Mouse (Mus musculus): Measurements from ENCODE around the gene Kcnk2. TPM values are rescaled to one million over a fixed set of nuclear protein-coding genes. Genes with fewer than 3 reads are reported as not detected.
"Not testable (repeated sequence)": the region's sequence is repeated elsewhere in the genome, so short reads cannot be mapped to it uniquely, and the experiment has no call there.

The Kcnk2 gene
- total RNA-seq, 2 experiments from 2014 or later = 1.6 to 2.1 TPM

DNA sequence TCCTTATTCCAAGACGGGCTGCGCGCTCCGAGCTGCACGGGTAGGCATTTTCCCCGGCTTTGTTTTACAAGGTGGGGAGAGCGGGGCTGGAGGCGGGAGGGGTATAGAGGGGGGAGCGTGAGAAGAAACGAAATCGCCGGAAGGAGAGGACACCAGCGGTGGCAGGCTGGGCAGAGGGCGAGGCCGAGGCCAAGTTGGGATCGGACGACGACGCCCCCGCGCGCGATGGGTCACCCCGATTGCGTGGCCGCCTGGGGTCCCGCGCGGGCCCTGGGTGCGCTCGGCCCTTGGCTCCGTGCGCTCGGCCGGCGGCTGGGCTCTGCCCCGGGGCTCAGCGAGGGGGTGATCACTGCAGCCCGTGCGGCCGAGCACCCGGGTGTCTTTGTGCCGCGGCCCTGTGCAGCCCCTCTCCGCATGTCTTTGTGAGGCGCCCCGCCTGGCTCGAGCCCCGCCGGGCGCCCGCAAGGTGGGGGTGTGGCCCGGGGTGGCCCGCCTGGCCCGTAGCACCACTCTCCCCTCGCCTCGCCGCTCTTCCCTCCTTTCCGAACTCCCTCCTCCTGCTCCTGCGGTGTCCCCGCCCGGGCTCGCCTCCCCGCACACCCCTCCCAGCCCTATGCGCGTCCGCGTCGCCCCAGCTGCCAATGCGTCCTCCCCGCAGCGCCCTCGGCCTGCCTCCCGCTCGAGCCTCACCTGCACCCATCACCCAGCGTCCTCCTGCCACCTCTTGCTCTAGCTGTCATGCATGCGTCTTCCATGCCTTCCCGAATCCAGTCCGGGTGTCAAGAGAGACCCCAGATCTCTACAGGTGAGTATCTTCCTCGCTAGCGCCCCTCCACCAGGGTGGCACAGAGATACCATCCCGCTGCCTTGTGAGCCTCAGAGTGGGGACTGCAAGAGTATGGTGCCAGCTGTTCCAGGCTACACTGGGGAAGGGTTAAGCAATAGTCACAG is 58.5 kb downstream of the Kcnk2 start:
- intact Hi-C loops (cut with DNase I) = no loop called here
- no peak for DNase-seq (ENCODE audit: low spot score)

DNA sequence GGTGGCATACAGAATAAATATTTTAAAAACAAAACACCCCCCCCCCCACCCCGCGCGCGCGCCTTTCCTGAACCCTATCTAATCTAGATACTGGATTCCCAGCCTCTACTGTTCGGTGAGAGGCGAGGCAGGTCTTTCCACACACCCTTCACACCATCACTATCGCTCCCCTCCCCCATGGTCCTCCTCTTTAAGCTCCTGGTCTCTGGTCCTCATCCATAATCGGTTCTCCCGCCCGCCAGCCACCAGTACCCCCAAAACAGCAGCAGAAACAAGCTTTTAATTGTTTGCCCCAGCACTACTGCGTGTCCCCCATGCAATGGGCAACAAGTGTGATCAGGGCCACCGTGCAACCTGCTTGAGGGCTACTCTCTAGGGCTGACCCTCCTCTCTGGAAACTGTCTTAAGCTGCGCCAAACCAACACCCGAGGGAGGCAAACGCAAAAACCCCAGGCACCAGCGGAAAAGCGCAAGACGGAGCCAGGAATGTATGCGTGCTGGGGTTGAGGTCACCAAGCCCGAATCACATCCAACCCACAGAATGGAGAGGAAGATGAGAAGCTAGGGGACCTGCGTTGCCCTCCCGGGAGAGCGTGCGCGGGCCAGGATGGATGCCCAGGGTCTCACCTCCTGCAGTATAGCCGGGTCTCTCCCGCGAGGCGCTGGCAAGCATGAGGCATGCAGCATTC is 59.5 kb downstream of the Kcnk2 start:
- intact Hi-C loops (cut with DNase I) = no loop called here
- DNase-seq (ENCODE audit: low spot score) = no peak

DNA sequence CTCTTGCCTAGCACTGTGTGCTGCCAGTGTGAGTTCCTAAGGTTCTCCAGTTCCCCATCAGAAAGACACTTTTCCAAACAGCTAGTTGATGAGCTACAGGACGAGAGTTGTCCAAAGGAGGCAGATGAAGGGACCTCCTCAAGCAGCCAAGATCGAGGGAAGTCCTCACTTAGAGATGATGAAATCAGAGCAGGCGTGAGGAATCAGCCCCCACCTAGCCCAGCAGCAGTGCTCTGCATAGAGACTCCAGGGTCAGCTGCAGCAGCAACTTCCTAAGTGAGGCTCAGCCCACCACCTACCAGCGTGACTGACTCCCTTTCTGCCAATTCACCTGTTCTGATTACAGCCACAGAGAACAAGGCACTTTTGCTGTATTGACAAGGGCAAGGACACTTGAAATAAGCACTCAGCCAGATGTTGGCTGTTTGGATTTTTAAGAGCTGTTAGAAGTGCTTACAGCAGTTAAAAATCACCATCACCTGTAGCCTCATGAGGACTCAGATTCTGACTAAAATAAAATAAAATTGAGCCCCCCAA is 60.6 kb downstream of the Kcnk2 start:
- intact Hi-C loops (cut with DNase I) = no loop called here
- no peak for DNase-seq (ENCODE audit: low spot score)

DNA sequence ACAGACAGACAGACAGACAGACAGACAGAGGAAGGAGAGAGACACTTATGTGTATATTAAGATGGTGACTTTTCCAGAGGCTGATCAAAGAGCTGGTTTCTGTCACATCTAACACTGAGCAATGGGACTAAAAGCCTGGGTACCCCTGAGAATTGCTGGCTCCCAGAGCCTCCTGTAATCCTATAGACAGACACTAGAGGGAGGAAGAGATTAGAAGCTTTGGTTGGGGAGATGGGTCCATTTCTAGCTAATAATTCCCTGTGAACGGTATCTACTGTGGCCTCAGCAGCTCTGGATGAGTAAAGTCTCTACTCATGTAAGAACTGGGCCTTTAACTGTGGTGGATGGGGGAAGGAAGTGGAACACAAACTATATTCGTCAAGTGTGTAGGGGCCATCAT is 86.2 kb downstream of the Kcnk2 start:
- intact Hi-C loops (cut with DNase I) = loop anchor here (10.0 kb wide), 1 partner anchor 259 kb away; no protein-coding TSS in a partner anchor
- DNase-seq (ENCODE audit: low spot score) = no peak

DNA sequence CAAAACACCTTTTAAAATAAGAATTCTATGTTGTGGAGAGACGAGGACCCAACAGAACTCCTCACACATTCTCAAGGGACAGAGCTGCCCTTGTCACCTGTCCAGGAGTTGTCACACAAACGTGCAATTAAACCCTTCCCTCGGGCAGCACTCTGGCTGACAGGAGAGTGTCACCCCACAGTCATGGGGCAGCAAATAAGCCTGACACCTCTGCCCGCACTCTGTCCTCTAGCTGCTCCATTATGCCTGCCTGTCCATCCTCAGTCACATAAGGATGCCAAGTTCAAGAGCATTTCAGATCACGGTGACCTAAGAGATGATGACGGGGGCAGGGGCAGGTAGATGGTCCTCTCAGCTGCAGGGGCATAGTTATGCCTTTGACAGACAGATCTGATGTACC is 87.6 kb downstream of the Kcnk2 start:
- intact Hi-C loops (cut with DNase I) = loop anchor here (10.0 kb wide), 1 partner anchor 260 kb away; no protein-coding TSS in a partner anchor
- DNase-seq (ENCODE audit: low spot score) = no peak

DNA sequence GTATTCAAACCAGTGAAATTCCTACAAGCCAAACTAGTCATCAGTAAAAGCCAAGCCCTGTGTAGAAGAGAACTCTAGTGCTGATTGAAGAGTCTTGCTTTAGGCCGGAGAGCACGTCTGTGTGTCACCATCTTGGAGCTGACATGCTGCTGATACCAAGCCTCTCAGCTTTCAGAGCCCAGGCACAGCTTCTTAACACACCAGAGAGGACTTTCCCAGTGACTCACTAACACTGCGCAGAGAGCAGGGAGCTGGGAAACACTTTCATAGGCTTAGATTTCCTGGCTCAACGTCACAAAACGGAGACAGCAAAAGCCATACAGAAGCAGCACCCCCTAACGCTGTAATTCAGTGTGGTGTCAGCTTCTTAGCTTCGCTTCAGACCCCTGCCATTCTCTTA is 88.3 kb downstream of the Kcnk2 start:
- no peak for DNase-seq (ENCODE audit: low spot score)
- intact Hi-C loops (cut with DNase I) = loop anchor here (10.0 kb wide), 1 partner anchor 261 kb away; no protein-coding TSS in a partner anchor

DNA sequence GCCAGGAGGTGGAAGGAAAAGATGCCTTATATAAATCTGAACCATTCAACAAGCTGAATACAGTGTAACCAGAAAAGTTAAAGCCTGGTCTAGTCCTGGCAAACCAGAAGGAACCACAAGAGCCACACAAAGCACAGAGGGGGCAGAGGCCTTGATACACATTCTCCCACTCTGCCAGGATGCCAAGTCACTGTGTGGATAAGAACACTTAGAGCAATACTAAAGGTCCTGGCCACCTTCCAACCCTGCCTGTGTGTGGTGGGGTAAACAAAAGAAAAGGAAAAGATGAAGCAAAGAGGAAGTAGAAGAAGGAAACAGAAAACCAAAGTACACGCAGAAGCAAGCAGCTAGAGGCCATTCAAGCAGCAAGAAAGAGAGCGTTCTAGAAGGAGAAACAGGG is 91.9 kb downstream of the Kcnk2 start:
- no peak for DNase-seq (ENCODE audit: low spot score)
- intact Hi-C loops (cut with DNase I) = loop anchor here (10.0 kb wide), 1 partner anchor 265 kb away; no protein-coding TSS in a partner anchor

DNA sequence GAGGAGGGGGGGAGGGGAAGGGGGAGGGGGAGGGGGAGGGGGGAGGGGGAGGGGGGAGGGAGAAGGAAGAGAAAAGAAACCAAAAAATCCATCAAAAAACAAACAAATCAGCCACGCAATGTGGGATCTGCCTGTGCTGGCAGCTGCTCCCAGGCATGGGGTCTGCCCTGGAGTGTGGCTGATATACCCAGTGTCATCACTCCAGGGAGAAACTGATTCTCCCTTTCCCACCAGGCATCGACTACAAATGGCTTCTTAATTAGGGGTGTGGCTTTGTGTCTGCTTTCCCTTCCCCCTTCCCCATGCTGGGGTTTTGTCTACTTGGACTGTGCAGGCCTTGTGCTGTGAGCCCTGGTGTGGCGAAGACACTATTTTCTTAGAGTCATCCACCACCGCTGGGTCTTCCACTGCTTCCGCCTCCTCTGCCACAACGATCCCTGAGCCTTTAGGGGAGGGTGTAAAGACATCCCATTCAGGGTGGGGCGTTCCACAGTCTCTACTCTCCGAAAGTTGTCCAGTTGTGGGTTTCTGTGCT is 97.0 kb downstream of the Kcnk2 start:
- DNase-seq (ENCODE audit: low spot score) = no peak
- intact Hi-C loops (cut with DNase I) = no loop called here

DNA sequence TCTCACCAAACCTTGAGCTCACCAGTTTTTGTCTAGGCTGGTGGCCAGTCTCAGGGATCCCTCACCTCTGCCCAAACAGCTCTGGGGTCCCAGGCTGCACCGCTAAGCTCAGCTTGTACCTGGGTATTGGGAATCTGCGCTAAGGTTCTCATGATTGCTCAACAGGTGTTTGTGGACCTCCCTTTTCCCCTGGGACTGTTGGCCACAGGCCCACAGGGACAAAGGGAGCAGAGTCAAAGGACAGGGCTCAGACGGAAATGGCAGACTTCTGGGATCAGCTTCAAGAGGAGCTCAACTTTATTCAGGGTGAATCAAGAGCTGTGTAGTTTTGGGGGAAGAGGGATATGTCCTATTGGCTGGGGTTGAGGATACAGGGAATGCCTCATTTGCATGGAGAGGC is 99.1 kb downstream of the Kcnk2 start:
- DNase-seq (ENCODE audit: low spot score) = no peak
- intact Hi-C loops (cut with DNase I) = no loop called here

DNA sequence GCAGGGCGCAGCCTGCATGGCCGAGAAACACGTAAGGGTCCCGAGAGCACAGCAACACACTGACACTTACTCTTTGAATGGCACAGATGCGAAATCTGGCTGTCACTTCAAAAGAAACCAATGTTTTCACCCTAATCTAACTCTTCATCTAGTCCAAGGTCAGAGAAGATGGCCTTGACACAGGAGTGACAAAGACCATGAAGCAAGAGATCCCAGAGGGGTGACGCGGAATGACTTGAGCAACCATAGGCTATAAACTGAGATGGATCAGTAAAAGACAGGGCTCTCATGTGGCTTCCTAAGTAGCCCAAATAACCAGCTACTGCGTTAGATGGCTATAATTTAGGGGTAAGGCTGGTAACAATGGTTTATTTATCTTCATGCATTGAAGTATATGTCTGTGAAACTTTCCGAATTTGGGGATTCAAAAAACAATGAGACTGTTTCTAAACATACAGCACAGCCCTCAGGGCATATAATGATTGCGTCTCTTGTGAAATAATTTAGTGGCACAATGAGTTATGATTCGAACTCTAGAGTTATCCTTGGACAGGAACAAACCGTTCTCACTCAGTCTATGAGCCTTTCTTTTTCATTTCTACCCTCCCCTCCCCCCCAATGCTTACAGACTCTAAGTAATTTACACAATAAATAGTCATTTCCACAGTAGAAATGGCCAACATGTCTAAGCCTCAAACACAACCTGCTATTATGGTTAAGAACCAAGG is 108.2 kb downstream of the Kcnk2 start:
- no peak for DNase-seq (ENCODE audit: low spot score)
- intact Hi-C loops (cut with DNase I) = no loop called here

DNA sequence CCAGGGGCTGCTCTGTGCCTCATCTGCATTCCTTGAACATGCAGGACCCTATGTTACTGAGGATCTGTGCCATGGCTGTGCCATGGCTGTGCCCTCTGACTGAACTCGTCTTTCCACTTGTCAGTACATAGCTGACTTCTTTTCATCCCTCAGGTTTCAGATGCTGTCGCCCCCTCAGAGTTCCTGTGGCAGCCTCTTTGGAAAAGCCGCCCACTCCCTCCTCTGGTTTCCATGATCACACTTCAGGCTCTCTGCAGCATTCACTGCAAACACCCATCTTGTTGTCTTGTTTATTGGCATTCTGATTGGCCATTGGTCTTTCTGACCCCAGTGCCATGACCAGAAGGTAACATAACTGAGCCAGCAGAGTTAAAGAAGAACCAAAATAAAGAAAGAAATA is 111.2 kb downstream of the Kcnk2 start:
- DNase-seq (ENCODE audit: low spot score) = no peak
- intact Hi-C loops (cut with DNase I) = no loop called here

DNA sequence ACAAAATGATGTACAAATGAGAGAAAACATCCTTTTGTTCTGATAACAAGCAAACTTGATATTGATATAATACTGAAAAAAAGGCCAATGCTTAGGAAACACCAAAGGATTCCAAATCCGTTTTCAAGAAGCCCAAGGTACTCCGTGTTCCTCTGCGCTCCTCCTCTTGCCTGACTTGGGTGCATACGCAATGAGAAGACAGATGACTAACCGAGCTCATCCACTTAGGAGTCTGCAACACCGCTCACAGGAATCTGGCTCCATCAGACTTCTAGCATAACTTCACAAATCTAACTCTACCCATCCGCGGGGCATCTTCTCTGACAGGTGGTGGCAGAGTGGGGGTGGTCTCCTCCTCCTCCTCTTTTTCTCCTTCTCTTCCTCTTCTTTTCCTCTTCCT is 113.1 kb downstream of the Kcnk2 start:
- no peak for DNase-seq (ENCODE audit: low spot score)
- intact Hi-C loops (cut with DNase I) = no loop called here

DNA sequence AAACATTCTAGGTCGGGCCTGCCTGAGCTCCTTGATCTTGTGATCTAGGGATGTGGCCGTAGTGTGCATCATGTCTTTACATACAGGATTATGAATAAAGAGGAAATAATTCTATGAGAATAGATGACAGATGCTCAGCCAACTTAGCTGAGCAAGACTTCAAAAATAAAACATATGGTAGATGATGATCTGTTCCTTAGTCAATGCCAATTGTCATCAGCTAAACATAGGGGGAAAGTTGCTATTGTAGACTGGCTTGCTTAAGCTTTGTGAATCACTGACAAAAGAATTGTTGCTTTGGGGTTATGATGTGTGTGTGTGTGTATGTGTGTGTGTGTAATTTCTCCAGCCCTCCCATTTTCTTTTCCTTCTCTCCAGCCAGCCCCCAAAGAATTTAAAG is 129.8 kb downstream of the Kcnk2 start:
- intact Hi-C loops (cut with DNase I) = no loop called here
- no peak for DNase-seq (ENCODE audit: low spot score)

DNA sequence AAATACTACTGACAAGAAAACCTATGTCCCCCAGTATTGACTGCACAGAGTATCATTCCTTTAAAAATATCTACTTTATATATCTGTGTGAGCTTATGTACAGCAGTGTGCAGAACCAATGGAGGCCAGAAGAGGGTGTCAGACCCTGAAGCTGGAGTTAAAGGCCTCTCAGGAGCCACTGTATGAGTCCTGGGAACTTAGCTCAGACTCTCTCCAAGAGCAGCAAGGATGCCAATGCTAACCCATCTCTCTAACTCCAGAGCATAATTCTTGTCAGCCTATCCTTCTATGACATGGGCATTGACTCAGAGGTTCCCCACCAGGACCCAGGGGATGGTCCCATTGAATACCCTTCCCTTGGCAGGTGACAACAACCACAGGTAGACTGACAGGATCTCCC is 148.4 kb downstream of the Kcnk2 start:
- intact Hi-C loops (cut with DNase I) = no loop called here
- no peak for DNase-seq (ENCODE audit: low spot score)

DNA sequence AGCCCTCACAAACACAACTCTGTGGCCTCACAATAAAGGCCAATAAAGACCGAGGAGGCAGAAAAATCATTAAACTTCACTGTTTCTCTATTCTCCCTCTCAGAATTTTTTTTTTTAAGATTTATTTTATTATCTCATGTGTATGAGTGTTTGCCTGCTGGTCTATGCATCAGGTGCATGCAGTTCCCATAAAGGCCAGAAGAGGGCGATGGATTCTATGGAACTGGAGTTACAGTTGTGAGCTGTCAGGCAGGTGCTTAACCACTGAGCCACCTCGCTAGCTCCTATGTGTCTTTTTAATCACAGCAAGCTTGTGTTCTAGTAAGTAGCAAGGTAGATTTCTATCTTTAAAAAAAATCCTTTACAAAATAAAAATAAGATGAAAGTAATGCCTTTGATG is 148.9 kb downstream of the Kcnk2 start:
- intact Hi-C loops (cut with DNase I) = no loop called here
- DNase-seq (ENCODE audit: low spot score) = no peak

DNA sequence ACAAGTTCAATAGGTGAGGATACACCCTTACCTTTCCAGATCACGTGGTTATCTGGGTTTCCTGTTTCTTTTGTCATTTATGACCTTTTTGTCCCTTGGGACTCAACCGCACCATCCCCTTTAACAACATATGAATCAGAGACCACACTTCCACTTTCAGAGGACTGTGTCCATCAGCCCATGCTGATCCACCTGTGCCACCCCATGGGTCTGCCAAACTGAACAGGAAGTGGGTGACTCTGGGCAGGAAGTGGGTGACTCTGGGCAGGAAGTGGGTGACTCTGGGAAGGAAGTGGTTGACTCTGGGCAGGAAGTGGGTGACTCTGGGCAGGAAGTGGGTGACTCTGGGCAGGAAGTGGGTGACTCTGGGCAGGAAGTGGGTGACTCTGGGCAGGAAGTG is 158.9 kb downstream of the Kcnk2 start:
- DNase-seq (ENCODE audit: low spot score); intact Hi-C loops (cut with DNase I): not testable (repeated sequence)

DNA sequence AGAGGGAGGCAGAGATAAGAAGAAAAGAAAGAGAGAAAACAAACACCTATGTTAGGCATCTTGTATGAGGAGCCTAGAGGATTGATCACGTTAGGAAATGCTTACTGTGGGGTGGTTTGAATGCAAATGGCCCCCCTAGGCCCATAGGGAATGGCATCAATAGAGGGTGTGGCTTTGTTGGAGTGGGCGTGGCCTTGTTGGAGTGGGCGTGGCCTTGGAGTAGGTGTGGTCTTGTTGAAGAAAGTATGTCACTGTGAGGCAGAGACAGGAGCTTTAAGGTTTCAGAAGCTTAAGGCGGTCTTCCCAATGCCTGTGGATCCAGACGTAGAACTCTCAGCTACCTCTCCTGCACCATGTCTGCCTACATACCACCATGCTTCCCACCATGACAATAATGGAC is 166.8 kb downstream of the Kcnk2 start:
- intact Hi-C loops (cut with DNase I) = no loop called here
- no peak for DNase-seq (ENCODE audit: low spot score)

DNA sequence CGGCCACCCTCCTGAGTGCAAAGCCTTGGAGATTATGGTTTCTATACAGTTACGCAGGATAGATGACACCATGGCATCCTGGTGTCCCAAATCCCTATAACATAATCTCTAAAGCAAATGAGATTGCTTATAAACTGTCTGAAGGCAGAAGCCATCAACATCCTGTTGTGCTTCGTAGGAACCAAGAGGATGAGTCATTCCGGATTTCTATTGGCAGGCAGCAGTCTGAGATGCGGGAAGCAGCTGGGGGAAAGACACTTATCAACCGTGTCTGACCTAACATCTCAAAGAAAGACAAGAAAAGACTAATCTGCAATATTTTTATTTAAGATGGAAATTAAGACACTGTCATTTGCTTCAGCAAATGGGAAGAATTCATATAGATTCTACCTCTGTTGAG is 169.2 kb downstream of the Kcnk2 start:
- DNase-seq (ENCODE audit: low spot score) = no peak

DNA sequence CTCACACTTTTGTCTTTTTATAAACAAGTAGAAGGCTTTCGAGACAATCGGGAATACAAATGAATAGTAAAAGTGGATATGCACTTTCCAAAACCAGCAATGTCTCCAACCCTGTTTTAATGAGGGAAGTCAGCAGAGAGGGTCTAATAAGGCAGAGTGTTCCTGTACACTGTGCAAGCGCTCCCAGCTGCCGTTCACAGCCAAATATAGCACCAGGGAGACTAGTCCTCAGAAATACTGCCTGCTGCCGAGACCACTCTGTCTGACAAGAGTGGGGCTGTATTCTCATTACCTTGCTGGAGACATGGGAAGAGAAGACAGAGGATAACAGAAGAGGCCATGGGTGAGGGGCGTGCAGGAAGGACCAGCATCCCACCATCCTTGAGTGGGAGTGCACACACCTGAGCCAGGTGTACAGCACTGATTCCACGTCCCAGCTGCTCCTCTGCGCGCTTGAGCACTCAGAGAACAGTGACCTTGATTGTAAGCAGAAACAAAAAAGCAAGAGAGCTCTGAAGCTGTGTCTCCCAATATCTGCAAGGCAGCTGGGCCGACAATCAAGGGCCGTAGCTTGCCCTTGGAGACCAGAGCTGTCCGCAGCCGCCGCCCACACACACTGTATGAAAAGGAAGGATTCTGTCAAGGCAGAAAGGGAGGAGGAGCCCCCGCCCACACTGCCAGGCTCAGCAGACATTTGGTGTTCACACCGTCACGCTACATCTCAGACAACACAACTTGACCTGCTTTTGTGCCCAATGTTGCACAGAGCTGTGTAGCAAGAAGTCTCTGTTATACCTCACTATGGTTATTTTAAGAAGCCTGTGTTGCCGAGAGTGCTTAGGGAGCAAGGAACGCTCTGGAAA is 173.6 kb downstream of the Kcnk2 start:
- DNase-seq (ENCODE audit: low spot score) = no peak
- intact Hi-C loops (cut with DNase I) = loop anchor here (5.0 kb wide), 1 partner anchor 201 kb away; no protein-coding TSS in a partner anchor

More for the DNA sequence above, 169.2 kb downstream of the Kcnk2 start:
- intact Hi-C loops (cut with DNase I) = no loop called here

Data from heart, postnatal 25 days (tissue).